Mouse (Mus musculus): ENCODE measurements around the gene Mepce. TPM values are rescaled to one million over a fixed set of nuclear protein-coding genes. Genes with fewer than 3 reads are reported as not detected.
A peak's percentile ranks its signal among the peaks of the same experiment; 100 is the strongest.

Mepce gene
- polyA plus RNA-seq, 1 experiment from 2014 or later: 10.3 TPM

DNA sequence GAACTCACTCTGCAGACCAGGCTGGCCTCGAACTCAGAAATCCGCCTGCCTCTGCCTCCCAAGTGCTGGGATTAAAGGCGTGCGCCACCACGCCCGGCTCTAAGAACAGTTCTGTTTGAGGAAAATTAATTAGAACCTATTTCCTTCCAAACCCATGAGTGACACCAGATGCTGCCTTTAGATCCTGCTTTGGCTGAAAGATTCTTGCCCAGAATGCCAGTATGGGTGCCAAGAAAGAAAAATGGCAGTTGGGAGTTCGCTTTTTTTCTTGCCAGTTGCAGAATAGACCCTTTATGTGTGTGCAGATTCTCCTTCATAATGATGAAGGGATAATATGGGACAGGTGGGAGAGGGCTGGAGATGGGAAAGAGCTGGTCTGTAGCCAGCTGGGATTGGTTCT, 43.3 kb downstream of the Mepce start:
- Histone ChIP-seq H3K9me3 (replicated peaks) (no peaks in the 10 kb centered on the region), H3K36me3 (ENCODE audit: poor library complexity, severe bottlenecking) (peaks cover 1% of the 10 kb centered on the region; the same call in 1 of the 2 replicates), H3K9ac (no peak overlapping the region), H3K27me3 (no peaks in the 10 kb centered on the region), H3K4me1 (peaks cover 55% of the 10 kb centered on the region), H3K27ac (peak overlapping the region; percentile 12), H3K4me2 (no peak overlapping the region), H3K4me3 (no peak overlapping the region)
- WGBS: 74% methylated on average over 7 of the region's 7 CpGs
- ATAC-seq: no peak

GRCm38 (mm10) chr5:137742836-137743235, 44.6 kb downstream of the Mepce start:
- H3K9ac ChIP-seq: no peak overlapping the region
- H3K4me2 ChIP-seq: no peak overlapping the region
- H3K27me3 ChIP-seq: no peaks in the 10 kb centered on the region
- H3K9me3 ChIP-seq (replicated peaks): no peaks in the 10 kb centered on the region
- no peak overlapping the region for H3K4me3 ChIP-seq
- no peak overlapping the region for H3K27ac ChIP-seq
- WGBS: 89% methylated on average over 6 of the region's 6 CpGs
- H3K36me3 ChIP-seq (ENCODE audit: poor library complexity, severe bottlenecking): peaks cover 5% of the 10 kb centered on the region
- no peak for ATAC-seq
- H3K4me1 ChIP-seq: peaks cover 55% of the 10 kb centered on the region

DNA sequence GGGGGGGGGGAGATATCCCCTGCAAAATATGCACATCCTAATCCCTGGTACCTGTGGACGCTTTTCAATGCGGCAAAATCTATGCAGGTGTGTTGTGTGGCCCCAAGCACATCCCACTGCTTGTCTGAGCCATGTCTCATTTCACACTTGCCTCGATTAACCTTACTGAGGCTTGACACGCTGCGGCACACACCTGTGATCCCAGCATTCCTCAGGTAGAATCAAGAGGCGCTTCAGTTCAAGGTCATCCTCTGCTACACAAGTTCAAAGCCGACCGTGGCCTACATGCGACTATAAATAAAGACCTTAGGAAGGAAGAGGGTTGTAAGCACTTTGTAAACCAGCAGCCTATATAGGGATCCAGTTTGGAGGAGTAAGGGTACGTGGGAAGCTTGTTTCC, 45.4 kb downstream of the Mepce start:
- Histone ChIP-seq H3K4me2 (peak overlapping the region; percentile 91), H3K27me3 (no peaks in the 10 kb centered on the region), H3K9me3 (replicated peaks) (no peaks in the 10 kb centered on the region), H3K27ac (no peak overlapping the region), H3K36me3 (ENCODE audit: poor library complexity, severe bottlenecking) (peaks cover 9% of the 10 kb centered on the region), H3K4me3 (no peak overlapping the region), H3K9ac (no peak overlapping the region), H3K4me1 (peaks cover 51% of the 10 kb centered on the region)
- no peak for ATAC-seq
- 73% methylated on average over 10 of the region's 10 CpGs for WGBS

- H3K4me3 ChIP-seq: peak within 1 kb of the TSS; percentile 63
- H3K4me1 ChIP-seq: peaks cover 43% of the 10 kb centered on the region
- peak within 1 kb of the TSS; percentile 81 for H3K9ac ChIP-seq
- peak within 1 kb of the TSS; percentile 78 for H3K27ac ChIP-seq
- H3K36me3 ChIP-seq (ENCODE audit: poor library complexity, severe bottlenecking): peaks cover 17% of the 10 kb centered on the region
- 0% methylated on average over 58 of the region's 71 CpGs for WGBS
- no peaks in the 10 kb centered on the region for H3K9me3 ChIP-seq (replicated peaks)
- no peaks in the 10 kb centered on the region for H3K27me3 ChIP-seq
- H3K4me2 ChIP-seq: peak within 1 kb of the TSS; percentile 91
- peak; percentile 88 for ATAC-seq
These were observed 46.2 kb downstream of the Mepce start, which contains the start of gene Nyap1 for GRCm38 (mm10) chr5:137741023-137741931. Nyap1 (minus strand) TSS chr5:137741607.

- H3K4me3 ChIP-seq: peak overlapping the region; percentile 63
- peaks cover 46% of the 10 kb centered on the region for H3K4me1 ChIP-seq
- H3K9me3 ChIP-seq (replicated peaks): no peaks in the 10 kb centered on the region
- peak; percentile 11; the same call in 1 of the 2 replicates for ATAC-seq
- H3K36me3 ChIP-seq (ENCODE audit: poor library complexity, severe bottlenecking): peaks cover 24% of the 10 kb centered on the region
- H3K27ac ChIP-seq: peak overlapping the region; percentile 78
- no peaks in the 10 kb centered on the region for H3K27me3 ChIP-seq
- peak overlapping the region; percentile 81 for H3K9ac ChIP-seq
- 5% methylated on average over 11 of the region's 11 CpGs for WGBS
- peak overlapping the region; percentile 91 for H3K4me2 ChIP-seq
These were observed 46.9 kb downstream of the Mepce start for GRCm38 (mm10) chr5:137740506-137740905.

DNA sequence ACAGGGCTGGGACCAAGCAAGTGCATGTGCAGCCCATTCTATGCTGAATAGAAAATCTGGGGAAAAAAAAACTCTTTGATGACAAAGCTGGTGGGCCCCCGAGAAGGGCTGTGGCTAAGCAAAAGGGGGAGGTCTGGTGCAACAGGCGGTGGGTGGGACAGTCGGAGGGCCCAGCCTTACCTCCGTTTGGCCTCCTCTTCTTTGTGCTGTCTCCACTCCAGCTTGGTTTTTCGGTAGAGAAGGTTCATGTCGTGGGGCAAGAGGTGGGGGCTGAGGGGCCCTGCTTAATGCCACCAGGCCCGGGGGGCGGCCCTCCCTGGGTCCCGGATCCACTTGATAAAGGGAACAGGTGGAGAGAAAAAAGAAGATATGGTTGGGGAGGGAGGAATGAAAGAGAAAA, 48.0 kb downstream of the Mepce start:
- WGBS: 15% methylated on average over 9 of the region's 9 CpGs
- Histone ChIP-seq H3K4me2 (peak overlapping the region; percentile 91), H3K4me1 (peaks cover 53% of the 10 kb centered on the region)

DNA sequence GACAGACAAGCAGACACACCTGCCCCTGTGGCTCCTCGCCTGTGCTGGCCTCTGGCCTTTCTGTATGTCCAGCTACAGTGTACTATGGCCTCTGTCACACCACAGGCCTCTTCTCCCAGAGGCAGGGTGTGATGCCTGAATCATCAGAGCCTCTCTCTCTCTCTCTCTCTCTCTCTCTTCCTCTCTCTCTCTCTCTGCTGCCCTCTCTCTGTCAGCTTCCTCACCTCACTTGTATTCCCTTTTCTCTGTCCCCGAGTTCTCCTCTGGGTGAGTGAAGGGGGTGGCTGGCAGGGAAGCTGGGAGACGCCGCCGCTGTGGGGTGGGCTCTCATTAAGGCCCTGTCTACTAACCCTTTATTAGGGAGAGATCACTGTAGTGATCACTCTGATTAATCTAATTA, 48.9 kb downstream of the Mepce start:
- Histone ChIP-seq H3K4me3 (peak overlapping the region; percentile 63), H3K27me3 (no peaks in the 10 kb centered on the region), H3K36me3 (ENCODE audit: poor library complexity, severe bottlenecking) (peaks cover 34% of the 10 kb centered on the region), H3K9me3 (replicated peaks) (no peaks in the 10 kb centered on the region), H3K27ac (peak overlapping the region; percentile 78), H3K4me1 (peaks cover 62% of the 10 kb centered on the region), H3K9ac (peak overlapping the region; percentile 81), H3K4me2 (peak overlapping the region; percentile 91)
- WGBS: 13% methylated on average over 5 of the region's 5 CpGs
- no peak for ATAC-seq

More for the DNA sequence above, 48.0 kb downstream of the Mepce start:
- no peaks in the 10 kb centered on the region for H3K9me3 ChIP-seq (replicated peaks)
- H3K4me3 ChIP-seq: peak overlapping the region; percentile 63
- peak overlapping the region; percentile 78 for H3K27ac ChIP-seq
- peaks cover 33% of the 10 kb centered on the region for H3K36me3 ChIP-seq (ENCODE audit: poor library complexity, severe bottlenecking)
- ATAC-seq: no peak
- no peaks in the 10 kb centered on the region for H3K27me3 ChIP-seq
- peak overlapping the region; percentile 81 for H3K9ac ChIP-seq

DNA sequence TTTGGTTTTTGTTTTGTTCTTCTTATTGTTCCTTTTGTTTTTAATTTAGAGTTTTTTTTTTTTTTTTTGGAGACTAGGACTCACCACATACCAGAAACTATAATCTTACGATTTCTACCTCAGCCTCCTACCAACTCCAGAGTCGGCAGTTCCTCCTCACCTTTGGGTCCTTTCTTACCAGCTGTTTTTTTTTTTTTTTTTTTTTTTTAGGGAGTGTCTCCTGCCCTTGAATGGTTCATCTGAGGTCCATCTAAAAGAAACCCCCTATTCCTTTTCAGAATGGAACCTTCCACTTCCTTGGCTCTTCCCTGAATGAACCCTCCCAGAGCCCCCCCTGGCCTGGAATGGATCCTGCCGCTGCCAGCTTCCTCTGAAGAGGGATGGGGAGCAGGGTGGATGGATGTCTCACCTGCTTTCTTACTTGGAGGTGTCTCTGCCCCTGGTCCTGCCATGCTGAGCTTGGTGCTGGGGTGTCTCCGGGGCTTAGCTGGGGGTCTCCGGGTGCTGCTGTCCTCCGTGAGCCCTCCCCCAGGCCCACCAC, 50.0 kb downstream of the Mepce start:
- WGBS: 79% methylated on average over 6 of the region's 6 CpGs
- no peak for ATAC-seq
- Histone ChIP-seq H3K27me3 (no peaks in the 10 kb centered on the region), H3K27ac (peak overlapping the region; percentile 48; the same call in 1 of the 2 replicates), H3K9ac (peak overlapping the region; percentile 47; the same call in 1 of the 2 replicates), H3K9me3 (replicated peaks) (no peaks in the 10 kb centered on the region), H3K4me1 (peaks cover 69% of the 10 kb centered on the region), H3K4me2 (peak overlapping the region; percentile 91), H3K36me3 (ENCODE audit: poor library complexity, severe bottlenecking) (peaks cover 44% of the 10 kb centered on the region), H3K4me3 (0 out of 2 replicates have a peak overlapping the region, but pooled peaks have one; percentile 2)

DNA sequence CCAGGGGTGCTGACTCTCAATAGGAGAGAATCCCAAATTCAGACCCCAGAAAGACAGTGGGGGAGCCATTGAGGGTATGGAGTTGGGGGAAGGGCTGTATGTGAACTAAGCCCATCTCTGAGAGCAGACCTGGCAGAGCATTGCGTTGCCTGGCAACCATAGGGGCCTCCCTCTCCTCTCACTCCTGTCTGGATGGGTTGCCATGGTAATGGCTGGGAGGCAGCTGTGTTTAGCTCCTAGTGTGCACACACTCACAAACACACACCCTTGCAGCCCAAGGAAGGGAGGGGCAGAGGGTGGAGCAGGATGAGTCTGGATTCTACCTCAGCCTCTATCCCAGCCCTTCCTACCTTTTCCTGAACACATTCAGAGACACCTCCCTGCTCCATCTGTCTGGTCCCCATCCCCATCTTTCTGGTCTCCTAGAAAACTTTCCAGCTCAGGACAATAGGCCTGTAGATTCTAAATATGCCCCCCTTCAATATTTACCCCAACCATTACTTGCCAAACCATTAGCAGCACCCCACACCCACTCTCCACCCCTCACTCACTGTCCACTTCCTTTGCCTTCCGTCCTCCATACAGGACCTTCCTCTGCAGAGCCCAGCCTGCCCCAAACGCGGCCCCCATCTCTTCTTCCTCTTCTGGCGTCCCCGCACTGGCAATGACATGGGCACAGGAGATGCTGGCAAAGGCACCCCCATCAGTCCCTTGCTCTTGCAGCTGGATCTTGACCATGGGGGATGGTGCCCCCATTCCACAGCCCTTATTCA, 53.0 kb downstream of the Mepce start:
- peak; percentile 98 for ATAC-seq
- H3K27me3 ChIP-seq: no peaks in the 10 kb centered on the region
- peaks cover 65% of the 10 kb centered on the region for H3K4me1 ChIP-seq
- H3K36me3 ChIP-seq (ENCODE audit: poor library complexity, severe bottlenecking): peaks cover 69% of the 10 kb centered on the region
- H3K9ac ChIP-seq: peak overlapping the region; percentile 62
- no peaks in the 10 kb centered on the region for H3K9me3 ChIP-seq (replicated peaks)
- WGBS: 31% methylated on average over 6 of the region's 6 CpGs
- peak overlapping the region; percentile 99 for H3K27ac ChIP-seq
- H3K4me3 ChIP-seq: peak overlapping the region; percentile 34
- peak overlapping the region; percentile 64 for H3K4me2 ChIP-seq

- peak; percentile 74 for ATAC-seq
- Histone ChIP-seq H3K27me3 (no peaks in the 10 kb centered on the region), H3K9me3 (replicated peaks) (no peaks in the 10 kb centered on the region), H3K9ac (peak overlapping the region; percentile 51), H3K4me3 (peak overlapping the region; percentile 34), H3K4me2 (peak overlapping the region; percentile 64), H3K4me1 (peaks cover 58% of the 10 kb centered on the region), H3K27ac (peak overlapping the region; percentile 99), H3K36me3 (ENCODE audit: poor library complexity, severe bottlenecking) (peaks cover 72% of the 10 kb centered on the region)
- WGBS: 17% methylated on average over 12 of the region's 12 CpGs
These were observed 53.7 kb downstream of the Mepce start for GRCm38 (mm10) chr5:137733638-137734288.

All from forebrain, embryonic 13.5 days (tissue).